Mouse (Mus musculus) heart, adult 9 months (tissue): ENCODE data around the gene Raly.

Source experiments
- DNase-seq, 2 experiments: peaks; one replicate each; pipeline ENCODE4 v3.0.0; 2022; ENCODE audit warnings: low spot score in 2 of 2

Raly gene

DNA sequence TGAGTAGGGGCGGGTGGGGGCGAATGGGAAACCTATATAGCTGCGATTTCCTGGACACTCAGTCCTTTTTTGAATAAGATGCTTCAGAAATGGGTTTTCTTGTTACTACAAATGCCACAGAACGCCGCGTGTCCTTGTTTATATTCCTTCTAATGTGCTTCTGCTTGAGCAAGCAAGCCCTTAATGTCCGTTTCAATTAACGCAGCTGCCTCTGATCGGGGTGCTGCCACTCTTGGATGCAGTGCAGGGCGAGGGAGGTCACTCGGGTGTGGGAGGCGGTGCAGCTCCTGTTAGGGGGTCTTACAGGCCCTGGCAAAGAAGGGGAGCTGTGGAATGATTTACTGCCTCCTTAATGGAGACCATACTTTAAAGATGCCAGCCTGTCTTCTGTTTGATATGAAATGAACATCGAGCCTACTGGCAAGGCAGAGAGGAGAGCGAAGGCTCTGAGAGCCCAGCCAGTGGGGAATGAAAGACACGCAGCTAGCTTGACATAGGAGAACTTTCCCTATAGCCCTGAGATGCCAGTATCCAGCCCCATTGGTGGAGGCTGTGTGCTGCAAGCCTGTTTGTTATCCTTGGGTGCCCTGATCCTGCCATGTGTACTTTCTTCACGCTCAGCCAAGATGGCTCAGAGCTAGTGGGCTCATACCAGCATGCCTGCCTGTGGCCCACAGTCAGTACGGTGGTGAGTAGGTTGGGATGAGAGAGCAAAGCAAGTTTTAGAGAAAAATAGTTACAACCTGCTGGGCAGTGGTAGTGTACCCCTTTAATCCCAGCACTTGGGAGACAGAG, 7.8 kb upstream of the Raly start:
- DNase-seq = no peak

GRCm38 (mm10) chr2:154785284-154785683, 5.6 kb upstream of the Raly start:
- DNase-seq = no peak

DNA sequence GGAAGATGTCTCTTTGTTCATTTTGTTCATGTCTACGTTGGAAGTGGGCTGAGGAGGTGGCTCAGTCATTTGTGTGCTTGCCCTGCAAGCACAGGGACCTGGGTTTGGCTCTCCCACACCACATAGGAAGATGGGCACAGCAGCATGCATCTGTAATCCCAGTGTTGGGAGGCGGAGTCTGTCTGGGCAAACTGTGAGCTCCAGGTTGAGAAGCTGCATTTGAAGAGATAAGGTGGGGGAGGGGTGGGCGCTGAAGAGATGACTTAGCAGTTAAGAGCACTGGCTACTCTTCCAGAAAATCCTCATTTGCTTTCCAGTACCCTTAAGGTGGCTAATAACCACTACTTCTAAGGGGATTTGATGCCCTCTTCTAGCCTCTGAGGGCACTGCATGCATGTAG, 4.7 kb upstream of the Raly start:
- DNase-seq = no peak

- DNase-seq = no peak
Observed at GRCm38 (mm10) chr2:154786776-154787175, 4.1 kb upstream of the Raly start.

DNA sequence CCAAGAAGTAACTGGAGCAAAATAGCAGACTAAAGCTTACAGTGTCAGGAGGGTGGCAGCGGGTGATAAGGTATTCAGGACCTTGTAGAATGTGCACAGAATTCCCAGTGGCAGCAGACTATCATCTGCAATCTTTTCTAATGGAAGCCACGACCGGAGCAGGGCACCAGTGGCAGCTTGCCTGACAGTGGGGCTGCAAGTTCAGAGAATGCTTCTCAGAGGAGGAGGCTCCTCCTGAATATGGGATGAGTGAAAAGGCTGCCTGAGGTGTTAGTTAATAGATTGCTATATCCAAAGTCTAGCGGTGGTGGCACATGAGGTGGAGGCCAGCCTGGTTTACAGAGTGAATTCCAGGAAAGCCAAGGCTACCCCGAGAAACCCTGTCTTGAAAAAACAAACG, 1.5 kb upstream of the Raly start:
- no peak for DNase-seq

GRCm38 (mm10) chr2:154789977-154790655, 780 bp upstream of the Raly start:
- DNase-seq = peak in 1 of 2 experiments; percentile 11

GRCm38 (mm10) chr2:154791661-154792642, 1.1 kb downstream of the Raly start:
- peak; percentile 84 to 86 for DNase-seq

GRCm38 (mm10) chr2:154803372-154803771, 12.5 kb downstream of the Raly start:
- no peak for DNase-seq

GRCm38 (mm10) chr2:154803845-154804244, 12.9 kb downstream of the Raly start:
- no peak for DNase-seq

GRCm38 (mm10) chr2:154807689-154808088, 16.8 kb downstream of the Raly start:
- DNase-seq = no peak

GRCm38 (mm10) chr2:154809107-154809762, 18.3 kb downstream of the Raly start:
- DNase-seq = peak; percentile 31 to 50

DNA sequence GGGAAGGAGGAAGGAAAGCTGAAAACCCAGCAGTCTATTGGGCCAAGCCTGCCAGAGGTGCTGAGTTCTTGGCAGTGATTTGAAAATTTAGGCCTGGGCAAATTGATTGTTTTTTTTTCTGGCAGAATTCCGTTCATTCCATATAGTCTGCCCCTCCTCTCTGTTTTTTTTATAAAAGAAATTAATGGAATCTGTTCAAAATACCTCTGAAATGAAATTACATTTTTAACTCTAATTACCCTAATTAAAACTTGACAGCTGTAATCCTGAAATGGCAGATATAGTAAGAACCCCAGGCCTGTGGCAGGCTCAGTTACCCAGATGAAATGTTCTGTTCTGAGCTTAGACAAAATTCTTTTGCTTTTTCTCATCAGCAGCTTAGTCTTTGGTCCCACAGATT, 19.9 kb downstream of the Raly start:
- DNase-seq = no peak

DNA sequence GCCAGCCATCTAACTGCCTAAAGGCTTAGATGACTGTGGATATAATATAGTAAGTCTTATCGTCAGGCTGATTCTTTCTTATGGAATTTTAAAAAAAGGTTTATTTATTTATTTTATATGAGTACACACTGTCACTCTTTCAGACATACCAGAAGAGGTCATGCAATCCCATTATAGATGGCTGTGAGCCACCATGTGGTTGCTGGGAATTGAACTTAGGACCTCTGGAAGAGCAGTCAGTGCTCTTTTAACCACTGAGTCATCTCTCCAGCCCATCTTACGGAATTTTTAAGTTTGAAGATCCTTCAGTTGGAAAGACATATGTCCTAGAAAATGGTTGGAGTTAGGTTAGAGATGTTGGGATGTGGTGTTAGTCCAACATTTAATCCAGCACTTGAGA, 22.5 kb downstream of the Raly start:
- no peak for DNase-seq

GRCm38 (mm10) chr2:154817089-154817488, 26.2 kb downstream of the Raly start:
- DNase-seq = no peak

DNA sequence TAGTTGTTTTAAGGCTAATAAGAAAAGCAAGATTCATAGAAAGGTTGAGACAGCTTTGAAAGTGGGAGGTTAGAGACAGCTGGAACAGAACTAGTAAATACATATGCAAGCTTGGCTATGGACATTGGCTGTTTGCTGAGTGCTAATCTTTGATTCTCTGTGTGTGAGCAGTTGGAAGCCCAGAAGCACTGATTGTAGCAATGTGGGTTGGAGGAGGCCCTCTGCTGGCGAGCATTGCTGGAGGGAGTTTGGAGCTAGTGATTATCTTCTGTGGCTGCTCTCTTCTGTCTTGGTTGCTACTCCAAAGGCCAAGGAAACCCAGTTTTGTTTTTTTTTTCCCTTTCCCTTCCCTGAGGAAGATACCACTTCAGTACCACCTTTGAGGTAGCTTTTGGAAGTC, 26.9 kb downstream of the Raly start:
- no peak for DNase-seq

DNA sequence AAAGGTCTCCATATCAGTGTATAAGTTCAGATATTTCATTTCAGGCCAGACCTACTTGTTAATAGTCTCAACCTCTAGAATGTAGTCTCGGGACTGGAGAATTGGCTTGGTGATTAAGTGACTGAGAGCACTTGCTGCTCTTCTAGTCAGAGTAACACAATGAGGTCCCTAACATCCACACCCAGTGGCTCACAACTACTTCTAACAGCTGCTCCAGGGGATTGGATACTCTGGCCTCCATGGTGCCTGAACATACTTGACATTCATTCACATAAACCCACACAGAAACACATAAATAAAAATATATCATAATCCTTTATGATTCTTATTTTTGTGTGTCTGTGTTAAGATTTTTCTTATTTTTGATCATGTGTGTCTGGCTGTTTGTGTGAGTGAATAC, 27.7 kb downstream of the Raly start:
- no peak for DNase-seq

- DNase-seq = no peak
Observed at GRCm38 (mm10) chr2:154820346-154820745, 29.4 kb downstream of the Raly start.

GRCm38 (mm10) chr2:154826054-154826538, 35.2 kb downstream of the Raly start:
- DNase-seq = no peak

GRCm38 (mm10) chr2:154827521-154827920, 36.6 kb downstream of the Raly start:
- DNase-seq = no peak

- no peak for DNase-seq
Observed at GRCm38 (mm10) chr2:154832471-154832870, 41.6 kb downstream of the Raly start.

DNA sequence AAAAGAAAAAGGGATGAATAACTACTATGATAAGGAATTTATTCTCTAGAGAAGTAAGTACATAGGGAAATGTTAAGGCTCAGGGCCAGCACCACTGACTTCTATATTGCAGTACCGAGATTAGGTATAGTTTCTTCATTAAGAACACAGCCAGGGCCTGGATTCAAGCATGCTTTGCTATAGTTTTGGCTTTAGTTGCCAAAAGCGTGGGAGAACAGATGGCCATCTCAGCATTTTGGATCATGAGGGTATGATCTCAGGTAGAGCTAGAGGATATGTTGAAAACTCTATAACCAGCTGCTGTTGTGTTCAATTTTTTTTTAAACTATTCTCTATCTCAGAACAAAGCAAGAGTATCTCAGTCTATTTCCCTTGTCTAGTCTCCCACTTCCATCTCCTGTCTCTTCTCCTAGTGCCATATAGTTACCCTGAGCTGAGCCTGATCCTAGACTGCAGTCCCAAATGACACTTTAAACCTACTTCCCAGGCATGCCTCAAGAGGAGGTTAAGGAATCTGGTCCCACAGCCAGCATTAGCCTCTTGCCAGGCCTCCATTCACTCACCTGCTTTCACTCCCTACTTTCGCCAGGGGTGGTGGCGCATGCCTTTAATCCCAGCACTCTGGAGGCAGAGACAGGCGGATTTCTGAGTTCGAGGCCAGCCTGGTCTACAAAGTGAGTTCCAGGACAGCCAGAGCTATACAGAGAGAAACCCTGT, 43.4 kb downstream of the Raly start:
- DNase-seq = no peak
